Mouse (Mus musculus) kidney, postnatal 10 days (tissue): ENCODE data around the gene Dhx57.
"Not testable (repeated sequence)": the region's sequence is repeated elsewhere in the genome, so short reads cannot be mapped to it uniquely, and the experiment has no call there.

Experiments used
- DNase-seq: peaks from one replicate; pipeline ENCODE4 v3.0.0; 2021; ENCODE audit warnings: mixed read lengths

The Dhx57 gene

GRCm38 (mm10) chr17:80252757-80253525, 37.3 kb downstream of the Dhx57 start:
- DNase-seq = no peak

- DNase-seq = no peak
Measured at GRCm38 (mm10) chr17:80243116-80243515, 47.2 kb downstream of the Dhx57 start.

GRCm38 (mm10) chr17:80241594-80241993, 48.7 kb downstream of the Dhx57 start:
- no peak for DNase-seq

GRCm38 (mm10) chr17:80237475-80237874, 52.8 kb downstream of the Dhx57 start:
- DNase-seq = no peak

DNA sequence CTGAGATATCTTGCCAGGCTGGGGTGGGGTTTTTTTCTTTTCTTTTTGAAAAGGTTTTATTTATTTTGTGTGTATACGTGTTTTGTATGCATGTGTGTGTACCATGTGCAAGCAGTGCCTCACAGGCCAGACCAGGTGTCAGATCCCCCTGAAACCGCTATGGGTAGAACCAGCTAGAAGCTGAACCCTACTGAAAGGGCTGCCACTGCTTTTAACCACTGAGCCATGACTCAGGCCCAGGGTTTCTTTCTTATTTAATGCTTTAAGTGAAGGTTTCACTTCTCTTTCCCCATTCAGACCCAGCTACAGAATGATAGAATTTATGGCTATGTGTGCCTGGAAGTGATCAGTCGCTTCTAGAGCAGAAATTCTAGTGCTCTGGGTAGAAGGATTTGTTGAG, 53.5 kb downstream of the Dhx57 start:
- DNase-seq = no peak

- no peak for DNase-seq
Measured at GRCm38 (mm10) chr17:80235477-80235876, 54.8 kb downstream of the Dhx57 start.

- DNase-seq = no peak
Measured at GRCm38 (mm10) chr17:80234376-80234775, 55.9 kb downstream of the Dhx57 start.

DNA sequence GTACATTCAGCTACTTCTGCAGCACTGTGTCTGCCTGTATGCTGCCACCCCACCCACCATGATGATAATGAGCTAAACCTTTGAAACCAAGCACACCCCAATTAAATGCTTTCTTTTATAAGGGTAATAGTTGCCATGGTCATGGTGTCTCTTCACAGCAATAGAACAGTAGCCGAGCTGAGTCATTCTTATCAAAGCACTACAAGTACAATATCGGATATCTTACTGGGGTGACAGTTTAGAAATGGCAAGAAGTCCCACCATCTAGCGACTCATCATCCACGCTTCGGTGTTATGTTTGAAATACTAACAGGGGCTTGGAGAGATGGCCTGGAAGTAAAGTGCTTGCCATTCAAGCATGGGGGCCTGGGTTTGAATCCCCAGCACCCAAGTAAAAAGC, 56.4 kb downstream of the Dhx57 start:
- DNase-seq = no peak

DNA sequence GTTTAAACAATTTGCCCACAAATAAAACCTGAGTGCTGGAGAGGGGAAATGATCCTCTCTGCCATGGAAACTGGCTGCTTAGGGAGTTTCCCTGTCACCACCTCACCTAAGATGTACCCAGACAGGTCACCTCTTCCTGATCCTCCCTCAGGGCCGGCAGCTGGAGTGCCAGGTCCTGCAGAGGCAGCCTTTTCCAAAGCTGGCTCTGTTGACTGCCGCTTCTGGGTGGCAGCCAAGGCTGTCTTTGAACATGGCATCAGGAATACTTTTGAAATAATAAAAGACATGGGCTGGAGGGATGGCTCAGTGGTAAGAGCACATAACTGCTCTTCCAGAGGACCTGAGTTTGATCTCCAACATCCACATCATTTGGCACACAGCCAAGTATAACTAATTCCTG, 60.9 kb downstream of the Dhx57 start:
- no peak for DNase-seq

- not testable (repeated sequence) for DNase-seq
Measured at GRCm38 (mm10) chr17:80225142-80225541, 65.1 kb downstream of the Dhx57 start.

- DNase-seq = peak; percentile 90
Measured at GRCm38 (mm10) chr17:80224326-80225116, 65.8 kb downstream of the Dhx57 start, which contains the start of gene Gemin6. TSS of gene Gemin6 (plus strand) at chr17:80224441.

- DNase-seq = no peak
Measured at GRCm38 (mm10) chr17:80223829-80224228, 66.4 kb downstream of the Dhx57 start.

GRCm38 (mm10) chr17:80221890-80222628, 68.2 kb downstream of the Dhx57 start:
- DNase-seq = peak; percentile 33

DNA sequence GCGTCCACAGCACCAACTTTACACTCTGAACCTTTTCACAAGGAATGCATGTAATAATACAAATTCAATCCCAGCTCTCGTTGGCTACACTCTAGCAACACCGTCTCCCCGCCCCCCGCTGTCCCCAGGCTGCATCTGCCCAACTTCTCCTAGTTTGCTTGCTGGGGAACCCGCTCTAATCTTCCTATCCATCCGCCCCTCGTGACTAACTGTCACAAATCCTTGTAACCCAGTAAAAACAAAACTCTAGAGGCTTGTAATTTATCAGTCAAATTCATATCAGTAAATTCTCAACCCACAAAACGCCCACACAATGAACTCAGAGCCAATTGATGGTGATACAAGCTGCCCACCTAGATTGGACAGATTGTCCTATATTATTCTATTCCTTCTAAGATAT, 69.1 kb downstream of the Dhx57 start:
- no peak for DNase-seq

DNA sequence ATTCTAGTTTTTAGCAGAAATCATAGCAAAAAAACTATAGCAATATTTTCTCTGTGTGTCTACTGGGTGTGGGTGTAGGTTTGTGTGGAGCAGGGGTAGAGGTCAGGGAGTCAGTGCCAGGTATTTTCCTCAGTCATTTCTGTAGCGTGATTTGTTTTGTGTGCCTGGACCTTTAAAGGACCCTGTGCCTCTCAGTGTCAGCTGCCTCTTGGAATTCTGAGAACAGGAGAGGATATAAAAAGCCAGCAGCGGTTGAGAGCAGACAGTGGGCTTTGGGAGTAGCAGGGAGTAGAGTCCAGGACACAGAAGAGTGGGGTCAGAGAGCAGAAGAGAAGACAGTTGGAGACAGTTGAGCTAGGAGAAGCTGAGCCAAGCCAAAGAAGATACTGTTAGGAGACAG, 70.1 kb downstream of the Dhx57 start:
- no peak for DNase-seq

DNA sequence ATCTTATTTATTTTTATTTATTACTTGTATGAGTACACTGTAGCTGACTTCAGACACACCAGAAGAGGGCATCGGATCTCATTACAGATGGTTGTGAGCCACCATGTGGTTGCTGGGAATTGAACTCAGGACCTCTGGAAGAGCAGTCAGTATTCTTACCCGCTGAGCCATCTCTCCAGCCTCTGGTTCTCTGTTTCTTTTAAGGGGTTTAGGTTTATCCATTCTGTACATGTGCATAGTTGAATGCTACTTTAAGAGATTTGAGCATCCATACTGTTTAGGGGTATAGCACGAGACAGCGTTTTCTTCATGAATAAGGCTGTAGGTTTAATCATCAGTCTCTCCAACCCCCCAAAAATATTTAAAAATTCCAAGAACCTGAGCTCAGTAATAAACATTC, 76.3 kb downstream of the Dhx57 start:
- DNase-seq = not testable (repeated sequence)

DNA sequence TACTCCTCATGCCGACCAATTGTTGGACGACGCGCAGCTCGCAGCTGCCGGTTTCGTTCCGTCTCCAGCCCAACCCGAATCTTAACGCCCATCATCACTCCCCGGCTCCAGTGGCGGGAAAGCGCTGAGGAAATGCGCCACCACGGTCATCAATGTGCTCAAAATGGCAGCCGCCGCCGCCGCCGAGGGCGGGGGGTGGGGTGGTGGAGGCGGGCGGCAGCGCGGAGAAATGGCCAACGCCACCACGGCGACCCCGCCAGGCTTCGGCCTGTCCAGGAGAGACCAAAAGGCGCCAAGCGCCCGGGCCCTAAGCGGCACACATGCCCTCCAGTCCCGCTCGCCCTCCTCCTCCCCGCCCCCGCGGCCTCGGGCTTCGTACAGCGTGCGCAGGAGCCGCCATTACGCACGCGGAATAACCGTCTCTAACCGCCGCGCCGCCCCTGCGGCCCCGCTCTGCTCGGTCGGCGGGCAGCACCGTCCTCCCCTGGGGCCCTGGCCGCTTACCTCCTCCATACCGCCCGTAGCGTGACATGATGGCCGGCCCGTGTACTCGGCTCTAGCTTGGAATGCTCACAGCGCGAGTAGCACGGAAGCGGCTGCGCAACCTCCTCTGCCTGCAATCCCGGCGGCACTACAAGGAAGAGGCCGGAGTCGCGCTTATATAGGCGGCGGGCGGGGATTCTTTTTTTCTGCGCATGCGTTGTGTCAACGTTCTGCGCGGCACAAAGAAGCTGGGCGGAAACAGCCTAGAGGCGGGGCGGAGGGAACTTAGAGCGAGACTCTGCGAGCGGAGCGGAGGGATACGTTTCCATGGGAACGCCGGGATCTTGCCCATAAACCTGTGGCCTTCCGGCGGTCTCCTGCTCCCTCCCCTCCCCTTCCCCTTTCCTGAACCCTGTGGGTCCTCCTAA, 83.3 kb downstream of the Dhx57 start, which contains the start of the genes Srsf7 and Ttc39d:
Srsf7 (minus strand) TSS at position 637 of the 911 bp plus-strand sequence.
Ttc39d (plus strand) TSS at position 790 of the 911 bp plus-strand sequence.
- peak; percentile 99 for DNase-seq

- peak; percentile 78 for DNase-seq
Measured at GRCm38 (mm10) chr17:80206301-80206670, 84.0 kb downstream of the Dhx57 start.

DNA sequence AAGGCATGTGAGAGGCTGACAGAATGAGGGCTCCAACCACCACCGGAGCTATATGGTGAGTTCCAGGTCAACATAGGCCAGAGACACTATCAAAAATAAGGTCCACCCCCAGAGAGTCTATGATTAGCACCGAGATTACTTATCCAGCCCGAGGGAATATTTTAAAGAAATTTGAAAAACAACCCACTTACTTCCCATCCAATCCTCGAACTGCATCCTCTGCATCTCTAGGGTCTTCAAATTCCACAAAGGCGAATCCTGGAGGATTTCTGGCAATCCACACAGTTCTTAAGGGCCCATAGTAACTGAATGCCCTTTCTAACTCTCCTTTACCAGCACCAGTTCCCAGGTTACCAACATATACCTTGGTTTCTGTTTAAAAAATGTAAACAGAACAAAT, 84.6 kb downstream of the Dhx57 start:
- no peak for DNase-seq

DNA sequence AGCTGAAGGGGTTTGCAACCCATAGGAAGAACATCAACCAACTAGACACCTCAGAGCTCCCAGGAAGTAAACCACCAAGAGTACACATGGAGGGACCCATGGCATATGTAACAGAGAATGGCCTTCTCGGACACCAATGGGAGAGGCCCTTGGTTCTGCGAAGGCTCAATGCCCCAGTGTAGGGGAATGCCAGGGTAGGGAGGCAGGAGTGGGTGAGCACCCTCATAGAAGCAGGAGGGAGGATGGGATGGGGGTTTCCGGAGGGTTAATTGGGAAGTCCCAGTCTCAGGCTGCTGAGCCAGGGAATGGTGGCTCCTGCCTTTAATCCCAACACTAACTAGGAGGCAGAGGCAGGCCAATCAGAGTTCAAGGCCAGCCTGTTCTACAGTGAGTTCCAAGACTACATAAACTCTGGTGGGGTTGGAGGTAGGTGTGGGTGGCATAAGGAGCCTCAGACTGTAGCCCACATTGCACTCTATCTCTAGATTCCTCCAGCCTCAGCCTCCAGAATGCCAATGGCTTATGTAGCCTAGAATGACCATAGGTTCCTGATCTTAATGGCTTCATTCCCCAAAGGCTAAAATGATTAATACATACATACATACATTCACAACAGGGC, 91.0 kb downstream of the Dhx57 start:
- DNase-seq = no peak

- no peak for DNase-seq
Measured at GRCm38 (mm10) chr17:80193075-80193474, 97.2 kb downstream of the Dhx57 start.
